10 mouse cellular contexts compared by ENCODE assay signal in genomic region chr4:66215170-66215618, GRCm38 (mm10).
A peak's percentile ranks its signal among the peaks of the same experiment; 100 is the strongest.
DNase-seq lines count a peak whose midpoint lies in the region; ATAC-seq lines count a peak whose summit lies in the region.
"Had no signal": no experiment of that assay in that cellular context is flagged by ENCODE, and none has a peak within 500 bp of the region (broad histone marks: within the 10 kb centered on the region; RNA-seq: fewer than 3 reads in every experiment).

No protein-coding gene starts in this region.

- H3K4me1 ChIP-seq in heart, embryonic 12.5 days (replicated peaks) = no peaks in the 10 kb centered on the region
- peaks cover 10% of the 10 kb centered on the region for H3K4me1 ChIP-seq in midbrain, embryonic 14.5 days (ENCODE audit: control insufficient read depth, insufficient read depth, low read length)
- H3K4me1 ChIP-seq in kidney, embryonic 15.5 days = no peaks in the 10 kb centered on the region
- H3K4me1 ChIP-seq: heart, embryonic 15.5 days; megakaryocyte, embryonic 14.5 days had no signal

- intact Hi-C loops in gastrocnemius, postnatal 14 days (cut with DNase I; ENCODE audit: low total_unique reads) = no loop called here

- no peaks in the 10 kb centered on the region for H3K9me3 ChIP-seq in heart, embryonic 12.5 days (replicated peaks)
- no peaks in the 10 kb centered on the region for H3K9me3 ChIP-seq in midbrain, embryonic 14.5 days (ENCODE audit: control insufficient read depth, low read length)
- H3K9me3 ChIP-seq in kidney, embryonic 15.5 days (replicated peaks) = no peaks in the 10 kb centered on the region
- H3K9me3 ChIP-seq: heart, embryonic 15.5 days; megakaryocyte, embryonic 14.5 days had no signal

- H3K36me3 ChIP-seq in heart, embryonic 12.5 days = no peaks in the 10 kb centered on the region
- H3K36me3 ChIP-seq in midbrain, embryonic 14.5 days (ENCODE audit: control insufficient read depth, insufficient read depth, low read length) = no peaks in the 10 kb centered on the region
- H3K36me3 ChIP-seq in kidney, embryonic 15.5 days = no peaks in the 10 kb centered on the region
- H3K36me3 ChIP-seq: heart, embryonic 15.5 days had no signal

- DNase-seq in heart, adult 18-20 months = peak; percentile 37 to 45
- peak; percentile 69 to 80 for DNase-seq in cerebellum, adult 18-20 months
- peak; percentile 19 for DNase-seq in gastrocnemius, postnatal 14 days
- peak; percentile 71 for DNase-seq in midbrain, embryonic 14.5 days
- no peak for DNase-seq in adrenal gland, adult 2 months
- no peak for DNase-seq in lung, postnatal 10 days

- 75% methylated on average over 9 of the region's 9 CpGs for WGBS in heart, embryonic 12.5 days
- 19% methylated on average over 9 of the region's 9 CpGs for WGBS in midbrain, embryonic 14.5 days
- 80% methylated on average over 9 of the region's 9 CpGs for WGBS in kidney, embryonic 15.5 days

- H3K4me3 ChIP-seq in heart, embryonic 12.5 days = no peak overlapping the region
- no peak overlapping the region for H3K4me3 ChIP-seq in midbrain, embryonic 14.5 days (replicated peaks; ENCODE audit: low read depth, low read length)
- no peak overlapping the region for H3K4me3 ChIP-seq in kidney, embryonic 15.5 days (replicated peaks)
- H3K4me3 ChIP-seq: heart, embryonic 15.5 days; megakaryocyte, embryonic 14.5 days had no signal

- H3K27ac ChIP-seq in heart, embryonic 12.5 days (ENCODE audit: poor library complexity, severe bottlenecking) = no peak overlapping the region
- peak overlapping the region; percentile 53 for H3K27ac ChIP-seq in midbrain, embryonic 14.5 days (replicated peaks; ENCODE audit: low read depth, low read length)
- H3K27ac ChIP-seq in kidney, embryonic 15.5 days = no peak overlapping the region
- H3K27ac ChIP-seq: heart, embryonic 15.5 days had no signal

- no peak overlapping the region for H3K4me2 ChIP-seq in heart, embryonic 12.5 days
- no peak overlapping the region for H3K4me2 ChIP-seq in midbrain, embryonic 14.5 days (ENCODE audit: low read length)
- no peak overlapping the region for H3K4me2 ChIP-seq in kidney, embryonic 15.5 days
- H3K4me2 ChIP-seq: heart, embryonic 15.5 days had no signal

- ATAC-seq in heart, embryonic 12.5 days (ENCODE audit: insufficient number of reproducible peaks, low FRiP score) = no peak
- peak; percentile 68; the same call in 1 of the 2 replicates for ATAC-seq in midbrain, embryonic 14.5 days (ENCODE audit: low FRiP score, low TSS enrichment)
- no peak for ATAC-seq in kidney, embryonic 15.5 days (replicated peaks; ENCODE audit: low FRiP score)

- no peak overlapping the region for H3K9ac ChIP-seq in heart, embryonic 12.5 days
- H3K9ac ChIP-seq in midbrain, embryonic 14.5 days (replicated peaks; ENCODE audit: low read length) = no peak overlapping the region; the same call in 1 of the 2 replicates
- no peak overlapping the region for H3K9ac ChIP-seq in kidney, embryonic 15.5 days
- H3K9ac ChIP-seq: heart, embryonic 15.5 days had no signal

- no peaks in the 10 kb centered on the region for H3K27me3 ChIP-seq in heart, embryonic 12.5 days (replicated peaks)
- no peaks in the 10 kb centered on the region for H3K27me3 ChIP-seq in midbrain, embryonic 14.5 days (ENCODE audit: control insufficient read depth, insufficient read depth, low read length)
- no peaks in the 10 kb centered on the region for H3K27me3 ChIP-seq in kidney, embryonic 15.5 days
- H3K27me3 ChIP-seq: heart, embryonic 15.5 days; megakaryocyte, embryonic 14.5 days had no signal

Comparison
In these comparisons a context has a peak if more than half of its experiments do, and no peak if none do; other contexts are left out.
1. DNase-seq: peak in heart, adult 18-20 months (2 of 2), cerebellum, adult 18-20 months (2 of 2), gastrocnemius, postnatal 14 days (single experiment) and midbrain, embryonic 14.5 days (single experiment); none in adrenal gland, adult 2 months (single experiment) and lung, postnatal 10 days (single experiment).